Mouse (Mus musculus) erythroblast, embryonic 14.5 days (primary cell): Measurements from ENCODE around the gene Wwox.

ENCODE experiments used
- GATA1 ChIP-seq: IDR thresholded peaks from 2 replicates; pipeline ENCODE4 v1.6.1; 2012; ENCODE audit warnings: low read length, inconsistent platforms, mixed read lengths
- TAL1 ChIP-seq: IDR thresholded peaks from 3 replicates; pipeline ENCODE4 v1.6.1; 2012; ENCODE audit warnings: low read length, inconsistent platforms, mixed read lengths

- TF ChIP-seq GATA1 (no peak), TAL1 (no peak)
These were observed 363.7 kb downstream of the Wwox start for GRCm38 (mm10) chr8:114803113-114803512.
